Mouse (Mus musculus) cortical plate, adult 2 months (tissue): ENCODE measurements around the gene Nme4.

Source experiments
- CTCF ChIP-seq: fragments of 200-500 bp; IDR thresholded peaks from 2 replicates; pipeline ENCODE4 v1.5.1; 2011; ENCODE audit warnings: mild to moderate bottlenecking, control low read depth, low read length; ENCODE audit not compliant: insufficient read depth; ENCODE audit errors: extremely low read depth
- POLR2A ChIP-seq: fragments of 200-500 bp; IDR thresholded peaks from 2 replicates; pipeline ENCODE4 v1.6.1; 2011; ENCODE audit warnings: mild to moderate bottlenecking, low read length, control low read depth; ENCODE audit not compliant: insufficient read depth; ENCODE audit errors: extremely low read depth

DNA sequence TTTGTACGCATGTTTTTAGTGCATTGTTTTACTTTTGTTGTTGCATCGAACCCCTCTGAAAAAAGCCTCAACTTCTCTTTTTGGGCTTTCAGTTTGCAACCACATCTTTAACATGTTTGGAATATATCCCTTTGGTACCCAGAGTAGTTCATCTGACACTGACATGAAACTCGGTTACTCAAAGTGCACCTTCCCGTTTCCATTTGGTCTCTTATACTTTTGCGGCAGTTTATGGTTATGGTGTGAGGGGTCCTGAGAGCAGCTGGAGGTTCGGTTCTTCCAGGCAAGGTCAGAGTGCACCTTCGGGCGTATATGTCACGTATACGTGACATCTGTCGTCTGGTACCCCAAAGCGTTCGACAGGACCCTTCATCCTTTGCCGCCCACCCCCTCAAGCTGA lies 17.3 kb upstream of the Nme4 start:
- TF ChIP-seq CTCF (no peak), POLR2A (no peak)
